Mouse (Mus musculus) brain, embryonic 14.5 days (tissue): ENCODE results near the gene Nkpd1.
A peak's percentile ranks its signal among the peaks of the same experiment; 100 is the strongest.

Source experiments
- CTCF ChIP-seq: fragments of 200-500 bp; IDR thresholded peaks from 2 replicates; pipeline ENCODE4 v1.5.1; 2012; ENCODE audit warnings: inconsistent platforms, mild to moderate bottlenecking, moderate library complexity, borderline replicate concordance; ENCODE audit not compliant: insufficient read depth, insufficient read length; ENCODE audit errors: extremely low read depth
- POLR2A ChIP-seq: fragments of 200-500 bp; IDR thresholded peaks from 2 replicates; pipeline ENCODE4 v1.6.1; 2012; ENCODE audit warnings: mild to moderate bottlenecking, inconsistent platforms, borderline replicate concordance; ENCODE audit not compliant: poor library complexity, insufficient read depth, insufficient read length, severe bottlenecking; ENCODE audit errors: extremely low read depth

- TF ChIP-seq POLR2A (no peak), CTCF (peak; percentile 14; the same call in 1 of the 2 replicates)
Observed at GRCm38 (mm10) chr7:19564455-19564854, 46.8 kb downstream of the Nkpd1 start.
